Mouse (Mus musculus): ENCODE results near the gene Gipc3. TPM values are rescaled to one million over a fixed set of nuclear protein-coding genes. Genes with fewer than 3 reads are reported as not detected.
A peak's percentile ranks its signal among the peaks of the same experiment; 100 is the strongest.

Gipc3 gene
- total RNA-seq (2015) (0.32 TPM in 1 of 2 replicates, not detected in the other), total RNA-seq (2017) (0.17 TPM in 1 of 2 replicates, not detected in the other)

DNA sequence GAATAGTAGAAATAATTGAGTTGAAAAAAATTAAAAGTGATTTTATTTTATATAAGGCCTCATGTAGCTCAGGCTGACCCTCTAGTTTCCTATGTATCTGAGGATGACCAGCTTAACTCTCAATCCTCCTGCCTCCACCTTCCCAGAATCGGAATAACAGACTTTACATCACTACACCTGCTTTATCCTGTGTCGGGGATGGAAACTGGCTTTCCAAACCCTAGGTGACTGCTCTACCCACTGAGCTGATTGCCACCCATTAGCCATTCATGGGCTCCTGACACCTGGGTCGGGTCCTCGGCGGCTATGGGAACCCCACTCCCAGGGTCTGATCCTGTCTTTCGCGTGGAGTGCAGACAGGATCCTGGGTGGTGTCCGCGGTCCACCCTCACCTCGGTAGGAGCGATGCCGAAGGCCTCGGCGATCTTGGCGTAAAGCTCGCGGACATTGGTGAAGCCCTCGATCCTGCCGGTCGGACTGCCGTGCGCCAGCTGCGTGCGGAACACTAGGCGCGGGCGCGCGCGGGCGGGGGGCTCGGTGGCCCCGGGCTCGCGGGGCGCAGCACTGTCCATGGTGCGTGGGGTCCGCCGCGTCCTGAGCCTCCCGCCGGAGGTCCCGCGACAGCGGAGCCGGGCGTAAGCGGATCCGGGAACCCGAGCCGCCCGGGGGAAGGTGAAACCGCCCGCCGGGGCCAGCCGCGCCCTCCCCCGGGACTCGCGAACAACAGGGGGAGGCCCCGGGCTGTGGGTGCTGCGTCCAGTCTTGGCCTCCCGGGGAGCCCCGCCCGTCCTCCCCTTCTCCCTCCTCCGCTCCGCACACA, at the start of gene Gipc3:
Gene Gipc3, minus strand, starts transcription at position 581 of the 820 bp plus-strand sequence.
- ATAC-seq (replicated peaks; ENCODE audit: poor library complexity), result no peak

DNA sequence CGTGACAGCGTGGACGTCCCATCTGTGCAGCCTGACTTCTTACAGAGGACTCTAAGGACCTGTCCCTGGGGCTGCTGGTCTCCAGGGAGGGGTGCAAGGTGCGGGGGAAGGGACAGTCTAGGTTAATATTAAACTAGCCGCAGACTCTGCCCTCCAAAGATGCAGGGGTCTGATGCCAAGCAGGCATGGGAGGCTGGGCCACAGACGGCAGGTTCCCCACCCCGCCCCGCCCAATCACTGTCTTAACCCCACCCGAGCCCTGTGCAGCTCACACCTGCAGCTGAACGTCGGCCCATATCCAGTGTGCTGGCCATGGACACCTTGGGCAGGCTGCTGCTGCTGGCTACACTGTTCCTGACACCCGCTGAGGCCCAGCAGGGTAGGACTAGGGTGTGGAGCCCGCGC, 49.7 kb upstream of the Gipc3 start, which contains the start of gene Smim24:
Gene Smim24, plus strand, starts transcription at position 271 of the 405 bp plus-strand sequence.
- no peak for ATAC-seq (replicated peaks; ENCODE audit: poor library complexity)

DNA sequence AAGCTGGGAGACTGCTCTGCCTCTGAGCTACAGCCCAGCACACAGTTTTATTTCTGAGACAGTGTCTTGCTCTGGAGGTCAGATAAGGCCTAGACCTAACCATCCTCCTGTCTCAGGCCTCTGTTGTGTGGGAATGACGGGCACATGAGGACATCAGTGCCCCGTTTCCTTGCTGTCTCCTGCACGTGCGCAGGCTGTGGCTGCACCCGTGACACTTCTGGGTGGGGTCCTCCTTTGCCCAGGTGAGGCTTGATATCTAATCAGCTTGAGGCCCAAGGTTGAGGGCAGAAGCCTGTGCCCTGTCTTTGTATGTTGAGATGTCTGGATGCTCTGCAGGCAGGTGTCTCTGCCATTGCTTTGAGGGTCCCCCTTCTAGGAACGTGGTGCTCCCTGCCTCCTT, 49.2 kb upstream of the Gipc3 start:
- ATAC-seq (replicated peaks; ENCODE audit: poor library complexity), result no peak

DNA sequence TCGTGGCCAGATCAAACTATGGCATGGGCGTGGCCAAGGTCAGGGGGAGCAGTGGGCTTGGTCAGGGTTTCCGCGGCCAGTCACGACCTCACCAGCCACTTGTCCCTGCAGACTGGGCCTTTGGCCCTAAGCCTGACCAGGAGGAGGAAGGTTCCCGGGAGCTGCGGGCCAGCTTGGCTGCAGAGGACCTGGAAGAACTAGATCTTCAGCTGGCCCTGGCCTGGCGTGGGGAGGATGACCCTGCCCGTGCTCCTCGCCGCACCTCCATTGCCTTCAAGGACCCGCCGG, 47.6 kb upstream of the Gipc3 start:
- no peak for ATAC-seq (replicated peaks; ENCODE audit: poor library complexity)

DNA sequence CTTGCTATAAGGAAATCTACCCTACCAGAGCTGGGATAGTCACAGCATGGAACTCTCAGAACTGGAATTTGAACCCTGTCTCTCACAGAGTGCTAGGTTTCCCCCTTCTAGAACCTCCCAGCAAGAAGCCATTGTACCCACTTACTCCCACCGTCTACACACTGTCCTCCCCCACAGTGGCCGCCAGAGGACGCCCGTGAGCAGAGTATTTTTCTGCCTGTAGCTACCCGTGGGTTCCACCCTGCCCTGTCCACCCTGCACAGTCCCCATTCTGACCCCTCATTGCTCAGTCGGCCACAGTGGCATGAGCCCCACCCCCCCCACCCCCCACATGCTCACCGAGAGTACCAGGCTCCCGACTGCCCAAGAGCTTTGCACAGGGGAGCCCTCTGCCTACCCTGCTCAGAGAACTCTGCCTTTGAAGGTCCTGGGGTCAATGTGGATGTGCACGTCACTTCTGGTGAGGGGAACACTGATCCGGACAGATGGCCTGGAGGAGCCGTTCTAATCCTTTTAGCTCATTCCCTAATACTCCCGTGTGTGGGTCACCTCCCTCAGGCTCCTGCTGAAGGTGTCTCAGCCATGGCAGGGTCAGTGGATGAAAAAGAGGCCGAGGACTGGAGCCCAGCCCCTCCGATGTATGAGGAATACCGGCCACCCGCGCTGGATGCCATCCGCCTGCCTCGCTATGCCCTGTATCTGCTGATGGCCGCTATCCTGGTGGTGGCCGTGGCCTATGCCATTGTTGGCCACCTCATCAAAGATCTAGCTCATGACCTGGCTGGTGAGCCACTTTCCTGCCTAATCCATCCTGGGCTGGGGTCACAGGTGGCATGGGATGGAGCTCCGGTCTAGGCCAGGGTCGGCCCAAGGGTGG, 47.0 kb upstream of the Gipc3 start:
- peak; percentile 78 for ATAC-seq (replicated peaks; ENCODE audit: poor library complexity)

DNA sequence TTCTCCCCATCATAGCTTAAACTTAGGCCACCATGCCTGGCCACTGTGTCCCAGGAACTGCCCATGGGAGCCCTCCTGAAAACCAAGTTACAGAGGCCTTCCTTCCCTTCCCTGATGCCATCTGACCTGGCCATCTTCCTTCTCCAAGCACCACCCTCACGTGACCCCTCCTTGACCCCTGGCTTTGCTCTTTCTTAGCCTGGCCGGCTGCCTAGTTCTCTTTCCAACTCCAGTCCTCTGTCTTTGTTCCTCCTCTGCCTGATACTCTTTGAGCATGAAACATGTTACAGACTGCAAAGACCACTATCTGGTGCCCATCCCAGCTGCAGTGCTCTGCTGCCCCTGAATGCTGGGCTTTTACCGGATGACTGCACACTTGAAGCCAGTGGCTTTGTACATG, 46.3 kb upstream of the Gipc3 start:
- ATAC-seq (replicated peaks; ENCODE audit: poor library complexity), result no peak

DNA sequence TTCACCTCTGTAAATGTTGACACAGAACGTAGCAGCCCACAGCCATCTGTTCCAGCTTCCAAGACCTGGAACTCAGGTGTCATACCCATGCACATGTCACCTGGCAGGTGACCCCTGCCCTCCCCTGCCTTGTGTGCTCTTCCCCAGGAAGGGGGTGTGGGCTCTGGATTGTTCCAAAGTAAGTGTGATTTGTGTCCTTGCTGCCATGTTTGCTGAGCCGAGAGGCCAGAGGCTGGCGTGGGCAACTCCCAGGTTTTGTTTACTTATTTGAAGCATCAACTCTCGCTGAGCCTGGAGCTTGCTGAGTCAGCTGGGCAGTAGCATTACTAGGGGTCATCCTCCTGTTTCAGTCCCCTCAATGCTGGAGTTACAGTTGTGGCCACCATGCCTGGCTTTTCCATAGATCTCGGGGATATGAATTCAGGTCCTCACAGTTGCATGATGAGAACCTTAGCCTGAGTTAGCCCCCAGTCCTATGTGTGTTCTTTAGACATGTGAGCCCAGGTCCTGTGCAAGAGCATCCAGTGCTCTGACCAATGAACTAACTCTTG, 45.5 kb upstream of the Gipc3 start, which contains the start of gene Gm48552:
Gene Gm48552, plus strand, starts transcription at position 501 of the 551 bp plus-strand sequence.
- no peak for ATAC-seq (replicated peaks; ENCODE audit: poor library complexity)

DNA sequence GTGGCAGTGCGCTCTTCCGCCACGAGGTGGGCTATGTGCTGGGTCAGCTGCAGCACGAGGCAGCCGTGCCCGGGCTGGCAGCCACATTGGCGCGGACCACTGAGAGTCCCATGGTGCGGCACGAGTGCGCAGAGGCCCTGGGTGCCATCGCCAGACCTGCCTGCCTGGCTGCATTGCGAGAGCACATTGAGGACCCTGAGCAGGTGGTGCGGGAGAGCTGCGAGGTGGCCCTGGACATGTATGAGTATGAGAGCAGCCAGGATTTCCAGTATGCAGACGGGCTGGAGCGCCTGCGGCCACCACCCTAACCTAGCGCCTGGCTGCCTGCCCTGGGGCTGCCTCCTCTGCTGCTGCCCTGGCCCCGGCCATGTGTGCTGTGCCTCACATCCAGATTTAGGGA, 44.6 kb upstream of the Gipc3 start:
- no peak for ATAC-seq (replicated peaks; ENCODE audit: poor library complexity)

DNA sequence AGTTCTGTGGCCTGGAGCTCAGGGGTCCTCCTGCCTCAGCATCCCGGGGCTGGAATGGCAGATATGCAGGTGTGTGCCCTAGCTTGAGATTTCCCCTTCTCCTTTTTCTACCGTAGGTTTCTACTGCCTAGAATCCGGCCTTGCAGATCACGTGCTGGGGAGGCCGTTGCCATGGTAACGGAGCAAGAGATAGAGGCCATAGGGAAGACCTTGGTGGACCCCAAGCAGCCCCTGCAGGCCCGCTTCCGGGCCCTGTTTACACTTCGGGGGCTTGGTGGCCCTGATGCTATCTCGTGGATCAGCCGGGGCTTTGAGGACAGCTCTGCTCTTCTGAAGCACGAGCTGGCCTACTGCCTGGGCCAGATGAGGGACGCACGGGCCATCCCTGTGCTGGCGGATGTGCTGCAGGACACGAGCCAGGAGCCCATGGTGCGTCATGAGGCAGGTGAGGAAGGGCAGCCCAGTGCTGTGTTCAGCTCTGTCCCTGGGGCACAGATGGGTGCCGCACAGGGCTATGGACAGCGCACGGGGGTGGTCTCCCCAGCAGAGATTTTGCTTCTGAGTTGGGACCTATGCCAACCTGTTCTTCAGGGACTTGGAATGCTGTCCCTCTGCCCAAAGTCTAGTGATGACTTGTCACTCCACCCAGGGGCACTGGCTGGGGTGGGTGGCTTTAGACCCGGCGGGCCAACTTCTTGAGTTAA, 42.7 kb upstream of the Gipc3 start:
- no peak for ATAC-seq (replicated peaks; ENCODE audit: poor library complexity)

DNA sequence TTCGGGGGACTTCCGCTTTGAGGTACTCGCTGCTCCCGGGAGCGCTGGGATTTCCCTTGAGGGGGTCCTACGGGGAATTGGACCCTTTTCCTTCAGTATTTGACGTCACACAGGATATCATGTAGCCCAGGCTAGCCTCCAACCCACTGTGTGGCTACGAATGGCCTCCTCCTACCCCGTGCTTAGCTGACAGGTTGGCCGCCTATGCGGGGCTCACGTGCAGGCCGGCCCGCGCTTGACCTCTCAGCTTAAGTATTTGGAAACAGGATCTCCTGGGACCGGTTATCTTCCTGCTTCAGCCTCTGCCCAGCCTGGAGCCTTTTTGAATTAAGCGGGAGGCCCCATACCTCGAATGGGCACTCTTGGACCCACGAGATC, 41.5 kb upstream of the Gipc3 start:
- peak; percentile 3; the same call in 1 of the 2 replicates for ATAC-seq (replicated peaks; ENCODE audit: poor library complexity)

DNA sequence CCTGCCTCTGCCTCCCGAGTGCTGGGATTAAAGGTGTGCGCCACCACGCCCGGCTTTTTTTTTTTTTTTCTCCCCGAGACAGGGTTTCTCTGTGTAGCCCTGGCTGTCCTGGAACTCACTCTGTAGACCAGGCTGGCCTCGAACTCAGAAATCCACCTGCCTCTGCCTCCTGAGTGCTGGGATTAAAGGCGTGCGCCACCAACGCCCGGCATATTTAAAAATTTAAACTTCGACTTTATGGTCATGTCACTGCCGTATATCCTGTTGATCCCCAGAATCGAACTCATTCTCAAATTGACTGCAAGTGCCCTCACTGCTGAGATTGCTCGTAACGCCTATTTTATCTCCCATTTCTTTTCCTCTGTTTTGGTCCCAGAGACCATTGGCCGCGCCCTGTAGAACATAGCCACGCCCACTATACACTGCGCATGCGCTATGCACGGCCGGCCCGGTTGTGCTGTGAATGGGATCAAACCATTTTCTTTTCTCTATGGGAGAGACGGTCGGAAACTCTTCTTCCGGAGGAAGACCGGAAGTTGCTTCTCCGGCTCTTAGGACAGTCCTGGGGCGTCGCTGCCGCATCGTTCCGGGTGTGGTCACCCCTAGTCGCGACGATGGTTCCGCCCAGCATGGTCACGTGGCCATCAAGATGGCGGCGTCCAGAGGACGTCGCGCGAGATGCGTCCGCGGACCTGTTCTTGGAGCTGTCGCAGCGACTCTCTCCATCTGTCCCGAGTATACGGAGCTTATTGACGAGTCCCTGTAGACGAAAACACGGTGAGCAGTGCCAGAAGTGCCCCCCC, 40.9 kb upstream of the Gipc3 start, which contains the start of the genes Dohh and Gm48551:
Gene Dohh, plus strand, starts transcription at position 627 of the 803 bp plus-strand sequence.
Gene Gm48551, plus strand, starts transcription at position 665 of the 803 bp plus-strand sequence.
- peak; percentile 75 for ATAC-seq (replicated peaks; ENCODE audit: poor library complexity)

DNA sequence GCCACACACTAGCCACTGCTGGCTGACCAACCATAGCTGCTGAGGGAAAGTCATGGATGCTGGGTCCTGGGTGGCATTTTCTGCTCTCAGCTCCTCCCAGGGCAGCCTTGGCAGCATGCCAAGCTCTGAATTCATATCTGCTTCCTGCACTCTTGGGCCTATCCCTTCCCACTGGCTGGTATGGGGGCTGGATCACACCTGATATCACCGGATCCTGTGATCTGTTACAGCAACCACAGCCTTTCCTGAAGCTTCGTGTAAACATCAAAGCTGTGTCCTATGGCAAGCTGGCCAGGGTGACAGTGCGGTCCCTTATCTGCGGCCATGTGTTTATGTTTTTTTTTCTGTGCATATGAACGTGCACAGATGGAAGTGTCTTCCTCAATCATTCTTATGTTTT, 39.0 kb upstream of the Gipc3 start:
- ATAC-seq (replicated peaks; ENCODE audit: poor library complexity), result peak; percentile 52

DNA sequence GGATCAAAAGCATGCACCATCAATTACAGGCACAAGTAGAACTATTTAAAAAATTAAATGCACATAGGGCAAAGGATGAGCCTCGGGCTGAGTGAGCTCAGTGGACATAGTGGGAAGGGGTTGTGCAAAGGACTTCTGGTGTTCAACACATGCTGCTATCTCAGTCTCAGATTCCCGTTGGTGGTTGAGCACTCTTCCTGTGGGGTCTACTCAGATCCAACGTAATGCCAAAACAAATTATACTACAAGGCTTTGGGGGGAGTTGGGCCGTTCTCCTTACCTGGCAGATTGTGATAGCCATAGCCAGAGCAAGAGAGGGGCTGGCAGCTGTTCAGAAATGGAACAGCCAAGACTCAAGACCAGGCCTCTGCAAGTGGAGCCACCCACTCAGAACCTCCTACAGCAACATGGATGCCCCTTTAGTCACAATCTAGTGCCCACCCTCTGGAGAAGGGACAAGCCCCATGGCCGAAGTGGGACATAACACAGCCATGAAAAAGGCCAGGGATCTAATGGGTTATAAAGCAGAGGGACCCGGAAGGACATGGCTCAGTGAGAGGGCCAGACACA, 36.8 kb upstream of the Gipc3 start:
- no peak for ATAC-seq (replicated peaks; ENCODE audit: poor library complexity)

DNA sequence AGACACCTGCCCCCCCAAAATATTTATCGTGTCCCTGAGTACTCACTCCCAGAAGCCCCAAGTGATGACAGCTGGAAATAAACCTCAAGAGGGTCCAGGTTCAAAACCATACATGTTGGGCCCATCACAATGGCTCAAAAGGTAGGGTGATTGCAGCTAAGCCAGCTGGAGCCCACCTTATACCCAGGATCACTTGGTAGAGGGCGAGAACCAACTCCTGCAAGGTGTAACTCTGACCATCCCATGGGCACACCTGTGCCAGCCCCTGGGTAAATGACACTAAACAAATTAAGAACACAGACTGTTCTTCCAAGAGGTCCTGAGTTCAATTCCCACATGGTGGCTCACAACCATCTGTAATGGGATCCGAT, 36.1 kb upstream of the Gipc3 start:
- no peak for ATAC-seq (replicated peaks; ENCODE audit: poor library complexity)

DNA sequence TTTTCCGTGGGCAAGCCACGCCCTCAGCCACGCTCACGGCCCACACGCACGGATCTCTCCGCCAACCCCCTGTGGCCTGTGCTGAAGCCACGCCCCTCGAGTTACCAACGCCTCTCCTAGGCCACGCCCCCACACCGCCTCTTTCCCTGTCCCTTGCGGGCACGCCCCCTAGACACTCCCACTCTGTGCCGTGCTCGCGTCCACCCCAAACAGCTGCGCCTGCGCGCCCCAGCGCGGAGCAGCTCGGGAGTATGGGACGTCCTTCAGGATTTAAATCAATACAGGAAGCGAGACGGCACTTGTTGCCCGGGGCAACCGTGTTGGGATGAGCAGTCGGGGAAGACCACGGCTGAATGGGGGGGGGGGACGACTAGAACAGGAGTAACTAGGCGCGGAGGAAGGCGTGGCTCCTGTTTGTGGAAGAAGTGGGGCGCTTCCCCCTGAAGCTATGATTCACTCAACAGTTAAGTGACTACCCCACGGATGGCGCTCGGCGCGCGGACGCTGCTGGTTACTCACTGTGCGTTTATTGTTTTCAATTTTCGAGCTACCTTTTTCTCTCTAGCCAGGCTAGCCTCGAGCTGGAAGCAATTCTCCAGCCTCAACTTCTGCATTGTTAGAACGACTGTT, 35.6 kb upstream of the Gipc3 start:
- ATAC-seq (replicated peaks; ENCODE audit: poor library complexity), result peak; percentile 81

DNA sequence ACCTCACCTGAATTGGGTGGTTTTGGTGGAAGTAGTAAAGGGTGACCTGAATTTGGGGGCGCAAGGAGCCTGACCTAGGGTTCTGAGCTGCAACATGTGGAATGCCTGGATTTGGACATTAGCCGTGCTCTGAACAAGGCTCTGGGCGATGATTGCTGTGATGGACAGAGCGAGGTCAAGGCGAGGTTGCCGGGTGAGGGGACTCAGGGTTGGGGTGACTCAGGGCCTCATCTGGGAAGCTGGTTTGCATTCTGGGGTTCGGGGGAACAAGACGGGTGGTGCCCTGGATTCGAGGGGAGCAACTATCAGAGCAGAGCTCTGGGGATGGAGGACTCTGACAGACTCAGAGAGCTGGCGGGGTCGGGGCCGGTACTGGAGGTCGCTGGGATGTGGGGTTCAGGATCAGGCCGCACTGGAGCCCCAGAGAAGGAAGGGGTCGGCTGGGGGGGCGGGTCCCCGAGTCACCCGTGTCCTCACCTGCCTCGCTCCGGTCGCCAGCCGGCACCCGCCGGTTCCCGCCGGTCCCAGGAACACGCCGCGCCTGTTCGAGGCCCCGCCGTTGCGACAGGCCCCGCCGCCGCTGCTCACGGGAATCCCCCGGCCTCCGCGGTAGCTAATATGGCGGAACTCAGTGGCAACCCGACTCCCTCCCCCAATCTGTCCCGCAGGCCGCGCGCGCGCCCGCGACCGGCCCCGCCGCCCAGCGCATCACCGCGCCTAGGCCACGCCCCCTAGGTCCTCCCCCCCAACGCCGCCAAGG, 34.9 kb upstream of the Gipc3 start, which contains the start of gene Fzr1:
Gene Fzr1, minus strand, starts transcription at position 724 of the 760 bp plus-strand sequence.
- ATAC-seq (replicated peaks; ENCODE audit: poor library complexity), result no peak

DNA sequence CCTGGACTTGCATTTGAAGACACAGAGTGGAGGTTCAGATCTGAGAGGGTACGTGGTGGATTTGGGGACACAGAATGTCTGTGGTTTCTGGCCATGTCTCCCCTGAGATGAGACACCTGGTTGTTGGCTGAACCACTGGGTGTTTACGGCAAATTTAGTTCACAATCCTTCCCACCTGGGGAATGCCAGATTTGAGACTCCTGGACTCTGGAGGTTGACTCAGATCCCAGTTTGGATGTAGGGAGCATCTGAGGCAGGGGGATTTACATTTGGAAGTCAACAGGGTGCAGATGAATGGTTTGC, 34.2 kb upstream of the Gipc3 start:
- ATAC-seq (replicated peaks; ENCODE audit: poor library complexity), result no peak

DNA sequence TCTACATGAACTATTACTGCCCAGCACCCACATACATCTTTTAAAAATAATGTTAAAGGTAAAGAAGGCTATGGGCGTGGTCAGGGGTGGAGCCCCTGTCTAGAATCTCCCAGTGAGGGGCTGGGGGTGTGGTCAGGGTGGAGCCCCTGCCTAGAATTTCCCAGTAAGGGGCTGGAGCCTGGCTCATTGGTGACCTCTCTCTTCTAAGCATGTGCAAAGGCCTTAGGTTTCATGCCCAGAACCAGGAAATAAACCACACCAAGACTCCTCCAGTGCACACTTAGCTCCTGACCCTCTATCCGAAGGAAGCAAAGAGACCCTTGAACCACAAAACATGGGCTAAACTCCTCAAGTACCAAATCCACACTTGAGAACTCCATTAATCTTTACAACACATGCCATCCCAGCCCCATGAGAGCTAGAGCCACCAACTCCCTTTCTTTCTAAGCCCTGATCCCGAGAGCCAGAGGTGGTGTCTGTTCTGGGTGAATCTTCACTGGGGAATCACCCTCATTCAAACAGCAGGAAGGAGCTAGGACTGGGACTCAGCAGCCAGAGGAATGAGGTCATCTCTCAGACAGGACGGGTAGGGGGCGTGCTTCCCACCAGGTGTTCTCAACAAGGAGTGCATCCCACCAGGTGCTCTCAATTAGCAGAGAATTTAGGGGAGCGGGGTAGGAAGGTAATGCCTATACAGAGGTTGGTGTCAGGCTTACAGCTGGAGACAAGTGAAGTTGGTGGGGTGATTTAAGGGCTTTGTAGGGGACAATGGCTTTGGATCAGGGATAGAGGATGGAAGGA, 33.7 kb upstream of the Gipc3 start:
- ATAC-seq (replicated peaks; ENCODE audit: poor library complexity), result no peak
